In the genomic region with DNA sequence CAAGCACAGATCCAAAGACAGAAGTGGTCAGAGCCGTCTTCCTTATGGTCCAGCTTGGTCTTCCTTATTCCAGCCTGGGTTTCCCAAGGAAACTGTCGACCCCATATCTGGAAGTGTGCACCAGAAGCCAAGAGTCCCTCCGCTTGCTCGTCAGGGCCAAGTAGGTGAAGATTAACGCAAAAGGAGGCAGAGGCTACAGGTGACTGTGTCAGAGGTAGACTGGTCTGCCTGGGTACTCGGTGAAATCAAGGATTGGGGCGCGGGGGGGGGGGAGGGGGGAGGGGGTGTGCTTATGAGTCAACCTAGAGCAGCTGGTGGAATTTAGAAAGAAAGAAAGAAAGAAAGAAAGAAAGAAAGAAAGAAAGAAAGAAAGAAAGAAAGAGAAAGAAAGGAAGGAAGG, we compare ENCODE assay signal across 10 mouse cellular contexts. TPM values are rescaled to one million over a fixed set of nuclear protein-coding genes. Genes with fewer than 3 reads are reported as not detected.
DNase-seq lines count a peak whose midpoint lies in the region; ATAC-seq and TF ChIP-seq lines count a peak whose summit lies in the region.
"Had no signal": no experiment of that assay in that cellular context is flagged by ENCODE, and none has a peak within 500 bp of the region (broad histone marks: within the 10 kb centered on the region; RNA-seq: fewer than 3 reads in every experiment).

No protein-coding gene starts in this region.

- H3K4me1 ChIP-seq in heart, embryonic 15.5 days (replicated peaks): peaks cover 17% of the 10 kb centered on the region
- 0 out of 2 replicates have a peak, but pooled peaks cover 2% of the 10 kb centered on the region for H3K4me1 ChIP-seq in brown adipose tissue, adult 24 weeks (ENCODE audit: control insufficient read depth, insufficient read depth, insufficient read length, low read length)
- peaks cover 16% of the 10 kb centered on the region for H3K4me1 ChIP-seq in hindbrain, embryonic 16.5 days (ENCODE audit: control insufficient read depth, insufficient read depth, low read depth, low read length)
- peaks cover 16% of the 10 kb centered on the region for H3K4me1 ChIP-seq in midbrain, embryonic 12.5 days

- H3K9me3 ChIP-seq in heart, embryonic 15.5 days (replicated peaks): no peaks in the 10 kb centered on the region
- no peaks in the 10 kb centered on the region for H3K9me3 ChIP-seq in hindbrain, embryonic 16.5 days (ENCODE audit: control insufficient read depth, low read length)
- H3K9me3 ChIP-seq in midbrain, embryonic 12.5 days: no peaks in the 10 kb centered on the region

- no peak for DNase-seq in heart, postnatal 4 days
- no peak for DNase-seq in adrenal gland, adult 18-20 months (ENCODE audit: low spot score in 2 of 2)
- DNase-seq in layer of hippocampus, adult 2 months (ENCODE audit: low spot score in 2 of 2): no peak
- DNase-seq in cerebellum, adult 8-10 months: no peak
- DNase-seq: thymus, postnatal 14 days had no signal

- no peak for TF ChIP-seq CTCF in layer of hippocampus, adult 2 months (conservative IDR thresholded peaks at IDR 0.05)

- 15% methylated on average over 6 of the region's 8 CpGs for WGBS in heart, embryonic 15.5 days
- 8% methylated on average over 8 of the region's 8 CpGs for WGBS in hindbrain, embryonic 16.5 days
- WGBS in midbrain, embryonic 12.5 days: 7% methylated on average over 6 of the region's 8 CpGs

- H3K4me2 ChIP-seq in heart, embryonic 15.5 days: peak overlapping the region; percentile 61
- peak overlapping the region; percentile 50 for H3K4me2 ChIP-seq in hindbrain, embryonic 16.5 days (ENCODE audit: low read length)
- peak overlapping the region; percentile 42; the same call in 1 of the 2 replicates for H3K4me2 ChIP-seq in midbrain, embryonic 12.5 days (replicated peaks)

- peak overlapping the region; percentile 37 for H3K4me3 ChIP-seq in heart, embryonic 15.5 days
- peak overlapping the region; percentile 40; the same call in 1 of the 2 replicates for H3K4me3 ChIP-seq in brown adipose tissue, adult 24 weeks (ENCODE audit: insufficient read depth, low read depth, low read length)
- no peak overlapping the region; the same call in 1 of the 2 replicates for H3K4me3 ChIP-seq in hindbrain, embryonic 16.5 days (ENCODE audit: low read length)
- peak overlapping the region; percentile 24; the same call in 1 of the 2 replicates for H3K4me3 ChIP-seq in midbrain, embryonic 12.5 days
- H3K4me3 ChIP-seq in layer of hippocampus, adult 2 months: no peak overlapping the region

- no peak for ATAC-seq in heart, embryonic 15.5 days (replicated peaks; ENCODE audit: insufficient number of reproducible peaks, insufficient read depth, low FRiP score, low read depth)
- ATAC-seq in hindbrain, embryonic 16.5 days: no peak
- no peak for ATAC-seq in midbrain, embryonic 12.5 days (ENCODE audit: low FRiP score, low read depth)

- peak overlapping the region; percentile 9; the same call in 1 of the 2 replicates for H3K9ac ChIP-seq in heart, embryonic 15.5 days
- H3K9ac ChIP-seq in hindbrain, embryonic 16.5 days (ENCODE audit: low read depth, low read length): no peak overlapping the region
- H3K9ac ChIP-seq in midbrain, embryonic 12.5 days (replicated peaks): no peak overlapping the region

- no peaks in the 10 kb centered on the region for H3K36me3 ChIP-seq in heart, embryonic 15.5 days
- no peaks in the 10 kb centered on the region for H3K36me3 ChIP-seq in hindbrain, embryonic 16.5 days (ENCODE audit: control insufficient read depth, insufficient read depth, low read length)
- no peaks in the 10 kb centered on the region for H3K36me3 ChIP-seq in midbrain, embryonic 12.5 days

- H3K27ac ChIP-seq in heart, embryonic 15.5 days: no peak overlapping the region
- H3K27ac ChIP-seq in brown adipose tissue, adult 24 weeks (replicated peaks; ENCODE audit: low read depth, low read length): no peak overlapping the region
- no peak overlapping the region for H3K27ac ChIP-seq in hindbrain, embryonic 16.5 days (ENCODE audit: low read depth, low read length)
- H3K27ac ChIP-seq in midbrain, embryonic 12.5 days (replicated peaks): no peak overlapping the region
- no peak overlapping the region for H3K27ac ChIP-seq in layer of hippocampus, adult 2 months

- H3K27me3 ChIP-seq in heart, embryonic 15.5 days: peaks cover 63% of the 10 kb centered on the region
- peaks cover 36% of the 10 kb centered on the region for H3K27me3 ChIP-seq in hindbrain, embryonic 16.5 days (replicated peaks; ENCODE audit: control insufficient read depth, insufficient read depth, low read length)
- H3K27me3 ChIP-seq in midbrain, embryonic 12.5 days: peaks cover 74% of the 10 kb centered on the region

RNA-seq across cellular contexts. Expression of a gene that starts 0.4 kb away (rescaled TPM):
- polyA plus RNA-seq in heart, embryonic 15.5 days (2015; fragmentation: Nextera tagmentation; extraction: Ambion mirVana): not detected in 2 replicates
- not detected for total RNA-seq in heart, postnatal 4 days (2021)
- 35.1 and 159 TPM in 2 replicates for polyA plus RNA-seq in brown adipose tissue, adult 24 weeks (2012; ENCODE audit: insufficient read depth, insufficient read length, missing spikeins)
- polyA plus RNA-seq in hindbrain, embryonic 16.5 days (2015; fragmentation: Nextera tagmentation; extraction: Ambion mirVana): not detected in 2 replicates
- 0.24 and 0.39 TPM in 2 replicates for polyA plus RNA-seq in midbrain, embryonic 12.5 days (2016; fragmentation: Nextera tagmentation; extraction: Ambion mirVana)
- 10 to 100 TPM; 84.8 to 94.1 TPM for total RNA-seq in adrenal gland, adult 18-20 months (2021)
- not detected for total RNA-seq in layer of hippocampus, adult 2 months (2021)

RNA-seq across cellular contexts. Expression of a gene that starts 16.8 kb away (rescaled TPM):
- 0.39 and 0.48 TPM in 2 replicates for polyA plus RNA-seq in heart, embryonic 15.5 days (2015; fragmentation: Nextera tagmentation; extraction: Ambion mirVana)
- total RNA-seq in heart, postnatal 4 days (2021): not detected
- not detected in 2 replicates for polyA plus RNA-seq in brown adipose tissue, adult 24 weeks (2012; ENCODE audit: insufficient read depth, insufficient read length, missing spikeins)
- polyA plus RNA-seq in hindbrain, embryonic 16.5 days (2015; fragmentation: Nextera tagmentation; extraction: Ambion mirVana): 0.20 and 0.81 TPM in 2 replicates
- polyA plus RNA-seq in midbrain, embryonic 12.5 days (2016; fragmentation: Nextera tagmentation; extraction: Ambion mirVana): 4.0 and 4.2 TPM in 2 replicates
- total RNA-seq in adrenal gland, adult 18-20 months (2021): not detected
- not detected for total RNA-seq in layer of hippocampus, adult 2 months (2021)
- total RNA-seq: hematopoietic stem cell, adult 5-6 weeks had no signal

RNA-seq across cellular contexts. Expression of a gene that starts 21.0 kb away (rescaled TPM):
- polyA plus RNA-seq in heart, embryonic 15.5 days (2015; fragmentation: Nextera tagmentation; extraction: Ambion mirVana): 41.2 and 48.2 TPM in 2 replicates
- total RNA-seq in heart, postnatal 4 days (2021): 10 to 100 TPM; 57.6 to 58.3 TPM
- polyA plus RNA-seq in brown adipose tissue, adult 24 weeks (2012; ENCODE audit: insufficient read depth, insufficient read length, missing spikeins): 21.7 and 24.9 TPM in 2 replicates
- polyA plus RNA-seq in hindbrain, embryonic 16.5 days (2015; fragmentation: Nextera tagmentation; extraction: Ambion mirVana): 60.3 and 71.0 TPM in 2 replicates
- 69.9 and 74.9 TPM in 2 replicates for polyA plus RNA-seq in midbrain, embryonic 12.5 days (2016; fragmentation: Nextera tagmentation; extraction: Ambion mirVana)
- total RNA-seq in adrenal gland, adult 18-20 months (2021): 10 to 100 TPM; 67.8 to 82.5 TPM
- total RNA-seq in layer of hippocampus, adult 2 months (2021): 10 to 100 TPM; 83.2 to 94.5 TPM

RNA-seq across cellular contexts. Expression of a gene that starts 55.6 kb away (rescaled TPM):
- polyA plus RNA-seq in heart, embryonic 15.5 days (2015; fragmentation: Nextera tagmentation; extraction: Ambion mirVana): 37.0 and 46.9 TPM in 2 replicates
- total RNA-seq in heart, postnatal 4 days (2021): 10 to 100 TPM; 31.4 to 32.0 TPM
- 21.2 and 26.8 TPM in 2 replicates for polyA plus RNA-seq in brown adipose tissue, adult 24 weeks (2012; ENCODE audit: insufficient read depth, insufficient read length, missing spikeins)
- 56.3 and 63.9 TPM in 2 replicates for polyA plus RNA-seq in hindbrain, embryonic 16.5 days (2015; fragmentation: Nextera tagmentation; extraction: Ambion mirVana)
- polyA plus RNA-seq in midbrain, embryonic 12.5 days (2016; fragmentation: Nextera tagmentation; extraction: Ambion mirVana): 103 and 109 TPM in 2 replicates
- 10 to 100 TPM; 52.2 to 61.8 TPM for total RNA-seq in adrenal gland, adult 18-20 months (2021)
- total RNA-seq in layer of hippocampus, adult 2 months (2021): 10 to 100 TPM; 48.7 to 51.8 TPM

Comparison
In these comparisons a context has a peak if more than half of its experiments do, and no peak if none do; other contexts are left out.
1. H3K4me3 ChIP-seq: peak in heart, embryonic 15.5 days (single experiment), brown adipose tissue, adult 24 weeks (single experiment) and midbrain, embryonic 12.5 days (single experiment); none in hindbrain, embryonic 16.5 days (single experiment) and layer of hippocampus, adult 2 months (single experiment).
2. RNA of a gene that starts 0.4 kb away (polyA plus RNA-seq): 35.1 to 159 TPM in brown adipose tissue, adult 24 weeks; 0.24 to 0.39 TPM in midbrain, embryonic 12.5 days, not detected in hindbrain, embryonic 16.5 days and not detected in heart, embryonic 15.5 days; every median in the first group is over 10 times any median in the second.
3. Peak in every context shown above with its lines, with median percentiles within 50 percentile points of each other: H3K4me2 ChIP-seq.